Mouse (Mus musculus): ENCODE results near the gene Psmb9. TPM values are rescaled to one million over a fixed set of nuclear protein-coding genes. Genes with fewer than 3 reads are reported as not detected.

The Psmb9 gene
- polyA plus RNA-seq, 1 experiment from 2014 or later, result 4.4 TPM

GRCm38 (mm10) chr17:34188010-34188409, 446 bp upstream of the Psmb9 start:
- 0 out of 2 replicates have a peak, but pooled peaks cover 7% of the 10 kb centered on the region for H3K27me3 ChIP-seq (ENCODE audit: control insufficient read depth, insufficient read depth, low read length)
- peak overlapping the region; percentile 50 for H3K9ac ChIP-seq (replicated peaks; ENCODE audit: low read depth, low read length)
- peak overlapping the region; percentile 91 for H3K4me2 ChIP-seq (replicated peaks; ENCODE audit: low read depth, low read length)
- H3K36me3 ChIP-seq (ENCODE audit: control insufficient read depth, insufficient read depth, low read length), result no peaks in the 10 kb centered on the region
- no peak for ATAC-seq (ENCODE audit: insufficient number of reproducible peaks, insufficient read depth, low FRiP score, low read depth)
- H3K4me3 ChIP-seq (ENCODE audit: low read depth, low read length), result peak overlapping the region; percentile 56
- no peaks in the 10 kb centered on the region for H3K9me3 ChIP-seq (ENCODE audit: control insufficient read depth, low read depth, low read length)
- peaks cover 4% of the 10 kb centered on the region; the same call in 1 of the 2 replicates for H3K4me1 ChIP-seq (ENCODE audit: control insufficient read depth, insufficient read depth, low read length)
- peak overlapping the region; percentile 67; the same call in 1 of the 2 replicates for H3K27ac ChIP-seq (ENCODE audit: low read length)
- WGBS, result 6% methylated on average over 20 of the region's 20 CpGs

GRCm38 (mm10) chr17:34186885-34187260, 691 bp downstream of the Psmb9 start:
- peaks cover 4% of the 10 kb centered on the region; the same call in 1 of the 2 replicates for H3K4me1 ChIP-seq (ENCODE audit: control insufficient read depth, insufficient read depth, low read length)
- ATAC-seq (ENCODE audit: insufficient number of reproducible peaks, insufficient read depth, low FRiP score, low read depth), result peak; percentile 49; the same call in 1 of the 2 replicates
- peak overlapping the region; percentile 56 for H3K4me3 ChIP-seq (ENCODE audit: low read depth, low read length)
- H3K27ac ChIP-seq (ENCODE audit: low read length), result no peak overlapping the region
- H3K36me3 ChIP-seq (ENCODE audit: control insufficient read depth, insufficient read depth, low read length), result no peaks in the 10 kb centered on the region
- 0 out of 2 replicates have a peak, but pooled peaks cover 2% of the 10 kb centered on the region for H3K27me3 ChIP-seq (ENCODE audit: control insufficient read depth, insufficient read depth, low read length)
- WGBS, result 5% methylated on average over 14 of the region's 14 CpGs
- peak overlapping the region; percentile 91 for H3K4me2 ChIP-seq (replicated peaks; ENCODE audit: low read depth, low read length)
- H3K9ac ChIP-seq (replicated peaks; ENCODE audit: low read depth, low read length), result peak overlapping the region; percentile 36; the same call in 1 of the 2 replicates
- H3K9me3 ChIP-seq (ENCODE audit: control insufficient read depth, low read depth, low read length), result no peaks in the 10 kb centered on the region

GRCm38 (mm10) chr17:34185526-34185925, 2.0 kb downstream of the Psmb9 start:
- ATAC-seq (ENCODE audit: insufficient number of reproducible peaks, insufficient read depth, low FRiP score, low read depth), result no peak
- no peak overlapping the region for H3K9ac ChIP-seq (replicated peaks; ENCODE audit: low read depth, low read length)
- 86% methylated on average over 9 of the region's 9 CpGs for WGBS
- no peaks in the 10 kb centered on the region for H3K9me3 ChIP-seq (ENCODE audit: control insufficient read depth, low read depth, low read length)
- peaks cover 4% of the 10 kb centered on the region; the same call in 1 of the 2 replicates for H3K4me1 ChIP-seq (ENCODE audit: control insufficient read depth, insufficient read depth, low read length)
- no peaks in the 10 kb centered on the region for H3K36me3 ChIP-seq (ENCODE audit: control insufficient read depth, insufficient read depth, low read length)
- H3K4me2 ChIP-seq (replicated peaks; ENCODE audit: low read depth, low read length), result no peak overlapping the region
- H3K27me3 ChIP-seq (ENCODE audit: control insufficient read depth, insufficient read depth, low read length), result no peaks in the 10 kb centered on the region
- no peak overlapping the region for H3K27ac ChIP-seq (ENCODE audit: low read length)
- no peak overlapping the region for H3K4me3 ChIP-seq (ENCODE audit: low read depth, low read length)

- no peak for ATAC-seq (ENCODE audit: insufficient number of reproducible peaks, insufficient read depth, low FRiP score, low read depth)
These were observed 3.9 kb downstream of the Psmb9 start for GRCm38 (mm10) chr17:34183564-34184219.

GRCm38 (mm10) chr17:34179913-34180859, 7.4 kb downstream of the Psmb9 start:
- WGBS, result 64% methylated on average over 13 of the region's 13 CpGs
- no peaks in the 10 kb centered on the region for H3K27me3 ChIP-seq (ENCODE audit: control insufficient read depth, insufficient read depth, low read length)
- H3K9ac ChIP-seq (replicated peaks; ENCODE audit: low read depth, low read length), result no peak overlapping the region
- H3K9me3 ChIP-seq (ENCODE audit: control insufficient read depth, low read depth, low read length), result no peaks in the 10 kb centered on the region; the same call in 1 of the 2 replicates
- no peak overlapping the region for H3K27ac ChIP-seq (ENCODE audit: low read length)
- no peaks in the 10 kb centered on the region for H3K4me1 ChIP-seq (ENCODE audit: control insufficient read depth, insufficient read depth, low read length)
- no peaks in the 10 kb centered on the region for H3K36me3 ChIP-seq (ENCODE audit: control insufficient read depth, insufficient read depth, low read length)
- no peak overlapping the region for H3K4me3 ChIP-seq (ENCODE audit: low read depth, low read length)
- ATAC-seq (ENCODE audit: insufficient number of reproducible peaks, insufficient read depth, low FRiP score, low read depth), result no peak
- no peak overlapping the region for H3K4me2 ChIP-seq (replicated peaks; ENCODE audit: low read depth, low read length)

More at GRCm38 (mm10) chr17:34183564-34184219, 3.9 kb downstream of the Psmb9 start:
- Histone ChIP-seq H3K4me3 (ENCODE audit: low read depth, low read length) (no peak overlapping the region), H3K9me3 (ENCODE audit: control insufficient read depth, low read depth, low read length) (no peaks in the 10 kb centered on the region), H3K27ac (ENCODE audit: low read length) (no peak overlapping the region), H3K4me2 (replicated peaks; ENCODE audit: low read depth, low read length) (no peak overlapping the region), H3K27me3 (ENCODE audit: control insufficient read depth, insufficient read depth, low read length) (no peaks in the 10 kb centered on the region), H3K9ac (replicated peaks; ENCODE audit: low read depth, low read length) (no peak overlapping the region), H3K4me1 (ENCODE audit: control insufficient read depth, insufficient read depth, low read length) (peaks cover 4% of the 10 kb centered on the region; the same call in 1 of the 2 replicates), H3K36me3 (ENCODE audit: control insufficient read depth, insufficient read depth, low read length) (no peaks in the 10 kb centered on the region)
- WGBS, result 68% methylated on average over 15 of the region's 15 CpGs

GRCm38 (mm10) chr17:34179019-34179418, 8.5 kb downstream of the Psmb9 start:
- no peak for ATAC-seq (ENCODE audit: insufficient number of reproducible peaks, insufficient read depth, low FRiP score, low read depth)
- H3K27ac ChIP-seq (ENCODE audit: low read length), result no peak overlapping the region
- WGBS, result 52% methylated on average over 6 of the region's 6 CpGs

GRCm38 (mm10) chr17:34177179-34177578, 10.4 kb downstream of the Psmb9 start:
- Histone ChIP-seq H3K9me3 (ENCODE audit: control insufficient read depth, low read depth, low read length) (no peaks in the 10 kb centered on the region; the same call in 1 of the 2 replicates), H3K9ac (replicated peaks; ENCODE audit: low read depth, low read length) (no peak overlapping the region), H3K36me3 (ENCODE audit: control insufficient read depth, insufficient read depth, low read length) (no peaks in the 10 kb centered on the region), H3K27ac (ENCODE audit: low read length) (no peak overlapping the region), H3K27me3 (ENCODE audit: control insufficient read depth, insufficient read depth, low read length) (no peaks in the 10 kb centered on the region), H3K4me2 (replicated peaks; ENCODE audit: low read depth, low read length) (no peak overlapping the region), H3K4me3 (ENCODE audit: low read depth, low read length) (no peak overlapping the region), H3K4me1 (ENCODE audit: control insufficient read depth, insufficient read depth, low read length) (no peaks in the 10 kb centered on the region)
- ATAC-seq (ENCODE audit: insufficient number of reproducible peaks, insufficient read depth, low FRiP score, low read depth), result no peak
- 63% methylated on average over 4 of the region's 4 CpGs for WGBS

More at GRCm38 (mm10) chr17:34179019-34179418, 8.5 kb downstream of the Psmb9 start:
- Histone ChIP-seq H3K27me3 (ENCODE audit: control insufficient read depth, insufficient read depth, low read length) (no peaks in the 10 kb centered on the region), H3K36me3 (ENCODE audit: control insufficient read depth, insufficient read depth, low read length) (no peaks in the 10 kb centered on the region), H3K4me2 (replicated peaks; ENCODE audit: low read depth, low read length) (no peak overlapping the region), H3K4me1 (ENCODE audit: control insufficient read depth, insufficient read depth, low read length) (no peaks in the 10 kb centered on the region), H3K9me3 (ENCODE audit: control insufficient read depth, low read depth, low read length) (no peaks in the 10 kb centered on the region; the same call in 1 of the 2 replicates), H3K9ac (replicated peaks; ENCODE audit: low read depth, low read length) (no peak overlapping the region), H3K4me3 (ENCODE audit: low read depth, low read length) (no peak overlapping the region)

- Histone ChIP-seq H3K4me1 (ENCODE audit: control insufficient read depth, insufficient read depth, low read length) (no peaks in the 10 kb centered on the region), H3K4me2 (replicated peaks; ENCODE audit: low read depth, low read length) (no peak overlapping the region), H3K27ac (ENCODE audit: low read length) (no peak overlapping the region), H3K36me3 (ENCODE audit: control insufficient read depth, insufficient read depth, low read length) (no peaks in the 10 kb centered on the region), H3K9ac (replicated peaks; ENCODE audit: low read depth, low read length) (no peak overlapping the region), H3K27me3 (ENCODE audit: control insufficient read depth, insufficient read depth, low read length) (no peaks in the 10 kb centered on the region), H3K4me3 (ENCODE audit: low read depth, low read length) (no peak overlapping the region), H3K9me3 (ENCODE audit: control insufficient read depth, low read depth, low read length) (no peaks in the 10 kb centered on the region; the same call in 1 of the 2 replicates)
- ATAC-seq (ENCODE audit: insufficient number of reproducible peaks, insufficient read depth, low FRiP score, low read depth), result no peak
- 52% methylated on average over 1 of the region's 1 CpGs for WGBS
These were observed 13.5 kb downstream of the Psmb9 start for GRCm38 (mm10) chr17:34174075-34174474.

Data from stomach, embryonic 14.5 days (tissue).